Mouse (Mus musculus): ENCODE results near the gene Spata31d1b.

- TF ChIP-seq EP300 (IDR thresholded peaks at IDR 0.05; ENCODE audit: low read depth in 1 of 2, low read length in 2 of 2), result no peak
- no peak for TF ChIP-seq CTCF (IDR thresholded peaks at IDR 0.05 in 2 of 3, conservative IDR thresholded peaks at IDR 0.05 in 1 of 3; ENCODE audit: control insufficient read depth in 1 of 3, insufficient read depth in 1 of 3, low read depth in 2 of 3, low read length in 3 of 3, poor library complexity in 1 of 3, severe bottlenecking in 1 of 3)
- TF ChIP-seq TCF12 (IDR thresholded peaks at IDR 0.05; ENCODE audit: low read depth, low read length), result no peak
- TF ChIP-seq MAFK (IDR thresholded peaks at IDR 0.05; ENCODE audit: borderline replicate concordance, low read depth, low read length), result no peak
- no peak for TF ChIP-seq JUND (IDR thresholded peaks at IDR 0.05; ENCODE audit: low read depth, low read length)
- TF ChIP-seq POLR2A (IDR thresholded peaks at IDR 0.05; ENCODE audit: control insufficient read depth in 1 of 2, insufficient read depth in 1 of 2, low read depth in 1 of 2, low read length in 2 of 2, poor library complexity in 1 of 2), result no peak
- TF ChIP-seq USF1 (IDR thresholded peaks at IDR 0.05; ENCODE audit: low read depth, low read length), result no peak
- no peak for TF ChIP-seq TBP (IDR thresholded peaks at IDR 0.05; ENCODE audit: low read depth, low read length)
- TF ChIP-seq CHD1 (IDR thresholded peaks at IDR 0.05; ENCODE audit: low read depth, low read length), result no peak
- TF ChIP-seq GATA1 (IDR thresholded peaks at IDR 0.05; ENCODE audit: low read depth, low read length), result no peak
- no peak for TF ChIP-seq KAT2A (conservative IDR thresholded peaks at IDR 0.05; ENCODE audit: low read depth, low read length)
Measured at GRCm38 (mm10) chr13:59745462-59745861, 33.4 kb downstream of the Spata31d1b start.
